9 mouse cellular contexts compared by ENCODE assay signal in the genomic region with DNA sequence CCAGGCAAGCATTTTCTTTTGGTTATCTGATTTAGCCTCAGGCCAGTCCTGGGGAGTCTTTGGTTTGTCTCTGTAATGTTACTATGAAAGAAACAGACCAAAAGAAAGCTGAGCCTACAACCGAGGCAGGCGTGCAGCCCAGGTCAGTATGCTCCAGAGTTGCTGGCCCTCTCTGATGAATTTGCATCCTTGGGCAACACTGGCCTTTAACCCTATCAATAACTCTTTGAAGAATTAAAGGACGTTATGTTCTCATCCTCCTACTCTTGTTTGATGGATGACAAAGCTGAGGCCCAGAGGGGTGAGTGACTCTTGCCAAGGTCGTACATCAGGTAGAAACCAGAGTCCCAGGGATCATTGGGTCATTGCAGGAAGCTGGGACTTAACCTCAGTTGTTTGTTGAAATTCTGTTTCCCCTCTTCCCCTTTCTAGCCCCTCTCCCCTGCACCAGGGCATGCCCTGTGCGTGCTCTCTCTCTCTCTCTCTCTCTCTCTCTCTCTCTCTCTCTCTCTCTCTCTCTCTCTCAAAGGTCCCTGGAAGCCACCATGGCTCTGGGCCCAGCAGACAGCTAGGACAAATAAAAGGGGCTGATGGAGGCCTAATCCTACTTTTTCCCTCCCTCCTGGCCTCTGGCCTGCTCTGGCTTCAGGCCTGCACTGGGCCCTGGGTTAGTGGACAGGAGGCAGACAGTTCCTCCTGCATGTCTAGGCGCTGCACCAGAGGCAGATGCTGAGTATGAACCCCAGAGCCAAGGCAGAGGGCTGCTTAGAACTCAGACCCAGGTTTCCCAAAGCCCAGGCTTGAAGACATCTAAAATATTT. TPM values are rescaled to one million over a fixed set of nuclear protein-coding genes. Genes with fewer than 3 reads are reported as not detected.
DNase-seq lines count a peak whose midpoint lies in the region; ATAC-seq and TF ChIP-seq lines count a peak whose summit lies in the region.
"Had no signal": no experiment of that assay in that cellular context is flagged by ENCODE, and none has a peak within 500 bp of the region (broad histone marks: within the 10 kb centered on the region; RNA-seq: fewer than 3 reads in every experiment).

No protein-coding gene starts in this region.

- WGBS in forebrain, postnatal 0 days: 62% methylated on average over 6 of the region's 6 CpGs
- 67% methylated on average over 6 of the region's 6 CpGs for WGBS in forebrain, embryonic 13.5 days
- WGBS in kidney, embryonic 14.5 days: 48% methylated on average over 6 of the region's 6 CpGs
- WGBS in stomach, embryonic 14.5 days: 44% methylated on average over 6 of the region's 6 CpGs

- no peak for TF ChIP-seq CTCF in forebrain, postnatal 0 days (IDR thresholded peaks at IDR 0.05; ENCODE audit: low read depth)

- H3K36me3 ChIP-seq in forebrain, postnatal 0 days (ENCODE audit: insufficient read depth): no peaks in the 10 kb centered on the region
- H3K36me3 ChIP-seq in forebrain, embryonic 13.5 days (ENCODE audit: poor library complexity, severe bottlenecking): no peaks in the 10 kb centered on the region
- no peaks in the 10 kb centered on the region for H3K36me3 ChIP-seq in kidney, embryonic 14.5 days (ENCODE audit: control insufficient read depth, insufficient read depth, low read length)
- no peaks in the 10 kb centered on the region for H3K36me3 ChIP-seq in stomach, embryonic 14.5 days (ENCODE audit: control insufficient read depth, insufficient read depth, low read length)

- 0 out of 2 replicates have a peak, but pooled peaks cover 4% of the 10 kb centered on the region for H3K27me3 ChIP-seq in forebrain, postnatal 0 days (ENCODE audit: insufficient read depth, low read length)
- H3K27me3 ChIP-seq in forebrain, embryonic 13.5 days: peaks cover 26% of the 10 kb centered on the region
- no peaks in the 10 kb centered on the region for H3K27me3 ChIP-seq in kidney, embryonic 14.5 days (ENCODE audit: control insufficient read depth, insufficient read depth, low read length)
- H3K27me3 ChIP-seq in stomach, embryonic 14.5 days (ENCODE audit: control insufficient read depth, insufficient read depth, low read length): no peaks in the 10 kb centered on the region

- H3K4me2 ChIP-seq in forebrain, postnatal 0 days (ENCODE audit: low read depth): no peak overlapping the region
- H3K4me2 ChIP-seq in forebrain, embryonic 13.5 days: no peak overlapping the region
- H3K4me2 ChIP-seq in kidney, embryonic 14.5 days (replicated peaks; ENCODE audit: low read depth, low read length): no peak overlapping the region
- H3K4me2 ChIP-seq in stomach, embryonic 14.5 days (replicated peaks; ENCODE audit: low read depth, low read length): peak overlapping the region; percentile 34; the same call in 1 of the 2 replicates

- H3K4me3 ChIP-seq in forebrain, postnatal 0 days (ENCODE audit: low read depth, low read length): no peak overlapping the region
- no peak overlapping the region for H3K4me3 ChIP-seq in forebrain, embryonic 13.5 days
- H3K4me3 ChIP-seq in kidney, embryonic 14.5 days (ENCODE audit: low read length): no peak overlapping the region
- 0 out of 2 replicates have a peak overlapping the region, but pooled peaks have one; percentile 13 for H3K4me3 ChIP-seq in stomach, embryonic 14.5 days (ENCODE audit: low read depth, low read length)
- H3K4me3 ChIP-seq: gastrocnemius, adult 2 months had no signal

- ATAC-seq in forebrain, postnatal 0 days: no peak
- ATAC-seq in forebrain, embryonic 13.5 days: no peak
- no peak for ATAC-seq in kidney, embryonic 14.5 days (ENCODE audit: low FRiP score, low TSS enrichment)
- no peak for ATAC-seq in stomach, embryonic 14.5 days (ENCODE audit: insufficient number of reproducible peaks, insufficient read depth, low FRiP score, low read depth)
- ATAC-seq in megakaryocyte, adult 5-6 weeks (ENCODE audit: poor library complexity, severe bottlenecking): no peak

- no peak overlapping the region for H3K9ac ChIP-seq in forebrain, postnatal 0 days
- no peak overlapping the region for H3K9ac ChIP-seq in forebrain, embryonic 13.5 days
- H3K9ac ChIP-seq in kidney, embryonic 14.5 days (ENCODE audit: low read depth, low read length): no peak overlapping the region
- no peak overlapping the region for H3K9ac ChIP-seq in stomach, embryonic 14.5 days (replicated peaks; ENCODE audit: low read depth, low read length)

- DNase-seq in forebrain, postnatal 0 days: peak; percentile 10
- DNase-seq in kidney, postnatal 4 days: peak; percentile 39 to 48
- DNase-seq in heart, postnatal 4 days: peak; percentile 36
- DNase-seq in thymus, postnatal 10 days (ENCODE audit: low spot score in 2 of 2): no peak
- DNase-seq: gastrocnemius, adult 2 months had no signal

- no peaks in the 10 kb centered on the region for H3K9me3 ChIP-seq in forebrain, postnatal 0 days (ENCODE audit: low read length)
- H3K9me3 ChIP-seq in forebrain, embryonic 13.5 days (replicated peaks): no peaks in the 10 kb centered on the region
- no peaks in the 10 kb centered on the region for H3K9me3 ChIP-seq in kidney, embryonic 14.5 days (ENCODE audit: control insufficient read depth, low read length)
- H3K9me3 ChIP-seq in stomach, embryonic 14.5 days (ENCODE audit: control insufficient read depth, low read depth, low read length): no peaks in the 10 kb centered on the region

- H3K27ac ChIP-seq in forebrain, postnatal 0 days (ENCODE audit: low read depth, low read length): no peak overlapping the region
- H3K27ac ChIP-seq in forebrain, embryonic 13.5 days: no peak overlapping the region
- H3K27ac ChIP-seq in kidney, embryonic 14.5 days (ENCODE audit: low read depth, low read length): no peak overlapping the region
- no peak overlapping the region for H3K27ac ChIP-seq in stomach, embryonic 14.5 days (ENCODE audit: low read length)
- H3K27ac ChIP-seq: gastrocnemius, adult 2 months had no signal

- 0 out of 2 replicates have a peak, but pooled peaks cover 13% of the 10 kb centered on the region for H3K4me1 ChIP-seq in forebrain, postnatal 0 days (ENCODE audit: insufficient read depth)
- peaks cover 18% of the 10 kb centered on the region for H3K4me1 ChIP-seq in forebrain, embryonic 13.5 days
- peaks cover 7% of the 10 kb centered on the region for H3K4me1 ChIP-seq in kidney, embryonic 14.5 days (ENCODE audit: control insufficient read depth, insufficient read depth, low read length)
- H3K4me1 ChIP-seq in stomach, embryonic 14.5 days (ENCODE audit: control insufficient read depth, insufficient read depth, low read length): peaks cover 13% of the 10 kb centered on the region; the same call in 1 of the 2 replicates

RNA-seq across cellular contexts. Expression of gene Stard10, which starts 7.5 kb away (rescaled TPM):
- total RNA-seq in forebrain, postnatal 0 days (2014; rRNA removed): 17.3 and 24.5 TPM in 2 replicates
- polyA plus RNA-seq in forebrain, postnatal 0 days (2015; fragmentation: Nextera tagmentation; extraction: Ambion mirVana): 11.0 and 12.2 TPM in 2 replicates
- polyA plus RNA-seq in forebrain, embryonic 13.5 days (2015; fragmentation: Nextera tagmentation; extraction: Ambion mirVana): 4.4 and 4.6 TPM in 2 replicates
- 49.5 and 59.6 TPM in 2 replicates for polyA plus RNA-seq in kidney, embryonic 14.5 days (2014; fragmentation: Nextera tagmentation; extraction: Ambion mirVana)
- 10 to 100 TPM; 45.6 to 53.6 TPM for total RNA-seq in heart, postnatal 4 days (2021)
- polyA plus RNA-seq in stomach, embryonic 14.5 days (2014; fragmentation: Nextera tagmentation; extraction: Ambion mirVana): 123 and 128 TPM in 2 replicates
- 22.3 and 23.9 TPM in 2 replicates for total RNA-seq in megakaryocyte, adult 5-6 weeks (2015)
- 8.2 and 8.4 TPM in 2 replicates for total RNA-seq in megakaryocyte, adult 5-6 weeks (2017)

RNA-seq across cellular contexts. Expression of gene Atg16l2, which starts 22.3 kb away (rescaled TPM):
- 35.3 and 51.9 TPM in 2 replicates for total RNA-seq in forebrain, postnatal 0 days (2014; rRNA removed)
- 13.9 and 21.6 TPM in 2 replicates for polyA plus RNA-seq in forebrain, postnatal 0 days (2015; fragmentation: Nextera tagmentation; extraction: Ambion mirVana)
- 14.4 and 14.5 TPM in 2 replicates for polyA plus RNA-seq in forebrain, embryonic 13.5 days (2015; fragmentation: Nextera tagmentation; extraction: Ambion mirVana)
- polyA plus RNA-seq in kidney, embryonic 14.5 days (2014; fragmentation: Nextera tagmentation; extraction: Ambion mirVana): 7.6 and 10.5 TPM in 2 replicates
- 10 to 100 TPM; 13.0 to 16.0 TPM for total RNA-seq in heart, postnatal 4 days (2021)
- polyA plus RNA-seq in stomach, embryonic 14.5 days (2014; fragmentation: Nextera tagmentation; extraction: Ambion mirVana): 12.0 and 16.2 TPM in 2 replicates
- 16.2 and 20.2 TPM in 2 replicates for total RNA-seq in megakaryocyte, adult 5-6 weeks (2015)
- total RNA-seq in megakaryocyte, adult 5-6 weeks (2017): 9.9 and 15.3 TPM in 2 replicates

RNA-seq across cellular contexts. Expression of gene Arap1, which starts 23.5 kb away (rescaled TPM):
- total RNA-seq in forebrain, postnatal 0 days (2014; rRNA removed): 14.3 and 15.8 TPM in 2 replicates
- polyA plus RNA-seq in forebrain, postnatal 0 days (2015; fragmentation: Nextera tagmentation; extraction: Ambion mirVana): 8.0 and 10.5 TPM in 2 replicates
- 4.8 and 6.0 TPM in 2 replicates for polyA plus RNA-seq in forebrain, embryonic 13.5 days (2015; fragmentation: Nextera tagmentation; extraction: Ambion mirVana)
- polyA plus RNA-seq in kidney, embryonic 14.5 days (2014; fragmentation: Nextera tagmentation; extraction: Ambion mirVana): 70.9 and 92.5 TPM in 2 replicates
- 10 to 100 TPM; 44.5 to 44.8 TPM for total RNA-seq in heart, postnatal 4 days (2021)
- polyA plus RNA-seq in stomach, embryonic 14.5 days (2014; fragmentation: Nextera tagmentation; extraction: Ambion mirVana): 119 and 131 TPM in 2 replicates
- 141 and 152 TPM in 2 replicates for total RNA-seq in megakaryocyte, adult 5-6 weeks (2015)
- 211 and 245 TPM in 2 replicates for total RNA-seq in megakaryocyte, adult 5-6 weeks (2017)

Comparison
In these comparisons a context has a peak if more than half of its experiments do, and no peak if none do; other contexts are left out.
1. DNase-seq: peak in forebrain, postnatal 0 days (single experiment), kidney, postnatal 4 days (2 of 2) and heart, postnatal 4 days (single experiment); none in thymus, postnatal 10 days (0 of 2).